Mouse (Mus musculus): Measurements from ENCODE around the gene Trim27. TPM values are rescaled to one million over a fixed set of nuclear protein-coding genes. Genes with fewer than 3 reads are reported as not detected.

The Trim27 gene
- polyA plus RNA-seq, 1 experiment: 30.4 TPM

DNA sequence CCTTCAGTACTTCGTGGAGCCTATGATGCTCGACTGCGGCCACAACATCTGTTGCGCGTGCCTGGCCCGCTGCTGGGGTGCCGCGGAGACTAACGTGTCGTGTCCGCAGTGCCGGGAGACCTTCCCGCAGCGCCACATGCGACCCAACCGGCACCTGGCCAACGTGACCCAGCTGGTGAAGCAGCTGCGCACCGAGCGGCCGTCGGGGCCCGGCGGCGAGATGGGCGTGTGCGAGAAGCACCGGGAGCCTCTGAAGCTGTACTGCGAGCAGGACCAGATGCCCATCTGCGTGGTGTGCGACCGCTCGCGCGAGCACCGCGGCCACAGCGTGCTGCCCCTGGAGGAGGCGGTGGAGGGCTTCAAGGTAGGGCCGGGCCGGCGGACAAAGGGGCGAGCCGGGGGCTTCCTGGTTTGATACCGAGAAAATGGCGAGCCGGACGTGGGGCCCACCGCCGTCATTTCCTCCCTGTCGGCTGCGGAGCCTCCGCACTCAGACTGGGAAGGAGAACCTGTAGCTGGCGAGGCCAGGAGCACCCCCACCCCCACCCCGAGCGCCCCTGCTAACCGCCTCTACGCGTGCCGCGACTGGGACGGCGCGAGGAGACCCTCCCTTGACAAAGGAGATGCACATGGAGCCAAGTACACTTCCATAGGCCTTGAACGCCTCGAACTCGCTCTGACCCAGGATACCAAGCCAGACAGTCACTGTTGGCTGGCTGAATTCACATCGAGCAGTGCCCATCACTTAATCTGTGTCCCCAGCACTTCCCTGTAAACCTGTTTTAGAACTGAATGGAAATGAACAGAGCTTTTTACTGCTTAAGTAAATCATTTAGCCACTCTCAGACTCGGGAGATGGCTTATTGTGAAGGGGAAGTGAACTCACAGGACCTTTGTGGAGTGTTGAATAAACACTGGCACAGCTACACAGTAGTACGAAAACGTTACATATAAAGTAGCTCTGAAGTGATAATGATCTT lies 1.6 kb downstream of the Trim27 start:
- Histone ChIP-seq H3K4me3 (ENCODE audit: insufficient read depth, low read length) (peak overlapping the region; percentile 75), H3K4me1 (ENCODE audit: control insufficient read depth, insufficient read depth, low read length) (peaks cover 1% of the 10 kb centered on the region; the same call in 1 of the 2 replicates), H3K27ac (ENCODE audit: insufficient read depth, low read length) (0 out of 2 replicates have a peak overlapping the region, but pooled peaks have one; percentile 1)
- TF ChIP-seq CTCF (IDR thresholded peaks at IDR 0.05; ENCODE audit: extremely low read depth, insufficient read depth, low read length): no peak
- TF ChIP-seq POLR2A (IDR thresholded peaks at IDR 0.05; ENCODE audit: extremely low read depth, insufficient read depth, low read length): no peak

DNA sequence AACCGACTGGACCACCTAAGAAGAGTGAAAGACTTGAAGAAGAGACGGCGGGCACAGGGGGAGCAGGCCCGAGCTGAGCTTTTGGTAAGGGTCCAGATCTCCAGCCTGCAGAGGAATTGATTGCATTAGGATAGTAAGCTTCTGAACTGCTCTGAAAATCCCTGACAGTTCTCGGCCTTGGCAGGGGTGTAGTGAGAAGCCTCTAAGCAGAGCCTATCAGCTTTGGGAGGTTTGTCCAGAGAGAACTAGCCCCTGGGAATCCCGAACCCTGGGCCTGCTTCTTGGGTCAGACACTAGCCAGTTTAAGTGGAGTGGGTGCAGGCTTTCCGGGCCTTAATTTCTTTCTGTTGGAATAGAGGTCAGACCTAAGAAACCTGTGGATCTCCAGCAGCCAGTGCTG lies 2.8 kb downstream of the Trim27 start:
- H3K27ac ChIP-seq (ENCODE audit: insufficient read depth, low read length): no peak overlapping the region
- H3K4me3 ChIP-seq (ENCODE audit: insufficient read depth, low read length): no peak overlapping the region
- peaks cover 1% of the 10 kb centered on the region; the same call in 1 of the 2 replicates for H3K4me1 ChIP-seq (ENCODE audit: control insufficient read depth, insufficient read depth, low read length)
- TF ChIP-seq POLR2A (IDR thresholded peaks at IDR 0.05; ENCODE audit: extremely low read depth, insufficient read depth, low read length): no peak

DNA sequence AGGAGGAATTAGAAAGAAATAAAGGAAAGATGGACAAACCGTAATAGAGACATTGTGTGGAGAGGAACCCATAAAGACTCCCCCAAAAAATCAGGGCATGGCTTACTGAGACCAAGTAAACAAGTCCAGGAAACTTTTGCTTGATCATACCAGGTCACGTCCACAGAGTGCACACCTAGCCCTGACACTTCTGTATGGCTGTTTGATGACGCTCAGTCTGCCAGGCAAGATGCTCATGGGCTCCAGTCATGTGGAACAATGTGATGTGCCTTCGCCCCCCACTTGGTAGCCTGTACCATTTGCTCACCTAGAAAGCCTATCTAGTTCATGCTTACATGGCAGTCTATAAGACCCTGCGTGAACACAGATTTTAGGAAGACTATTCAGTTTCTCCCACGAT lies 3.8 kb downstream of the Trim27 start:
- no peak for TF ChIP-seq POLR2A (IDR thresholded peaks at IDR 0.05; ENCODE audit: extremely low read depth, insufficient read depth, low read length)
- no peak for TF ChIP-seq CTCF (IDR thresholded peaks at IDR 0.05; ENCODE audit: extremely low read depth, insufficient read depth, low read length)

GRCm38 (mm10) chr13:21183661-21184060 lies 4.4 kb downstream of the Trim27 start:
- no peak overlapping the region for H3K27ac ChIP-seq (ENCODE audit: insufficient read depth, low read length)
- H3K4me1 ChIP-seq (ENCODE audit: control insufficient read depth, insufficient read depth, low read length): peaks cover 1% of the 10 kb centered on the region; the same call in 1 of the 2 replicates
- TF ChIP-seq CTCF (IDR thresholded peaks at IDR 0.05; ENCODE audit: extremely low read depth, insufficient read depth, low read length) (no peak), POLR2A (IDR thresholded peaks at IDR 0.05; ENCODE audit: extremely low read depth, insufficient read depth, low read length) (no peak)
- H3K4me3 ChIP-seq (ENCODE audit: insufficient read depth, low read length): no peak overlapping the region

More for the DNA sequence above, 3.8 kb downstream of the Trim27 start:
- no peak overlapping the region for H3K27ac ChIP-seq (ENCODE audit: insufficient read depth, low read length)
- peaks cover 1% of the 10 kb centered on the region; the same call in 1 of the 2 replicates for H3K4me1 ChIP-seq (ENCODE audit: control insufficient read depth, insufficient read depth, low read length)
- no peak overlapping the region for H3K4me3 ChIP-seq (ENCODE audit: insufficient read depth, low read length)

GRCm38 (mm10) chr13:21185521-21185920 lies 6.3 kb downstream of the Trim27 start:
- no peak overlapping the region for H3K4me3 ChIP-seq (ENCODE audit: insufficient read depth, low read length)
- TF ChIP-seq CTCF (IDR thresholded peaks at IDR 0.05; ENCODE audit: extremely low read depth, insufficient read depth, low read length): no peak
- TF ChIP-seq POLR2A (IDR thresholded peaks at IDR 0.05; ENCODE audit: extremely low read depth, insufficient read depth, low read length): no peak
- H3K4me1 ChIP-seq (ENCODE audit: control insufficient read depth, insufficient read depth, low read length): peaks cover 1% of the 10 kb centered on the region; the same call in 1 of the 2 replicates
- no peak overlapping the region for H3K27ac ChIP-seq (ENCODE audit: insufficient read depth, low read length)

- H3K4me3 ChIP-seq (ENCODE audit: insufficient read depth, low read length): no peak overlapping the region
- H3K27ac ChIP-seq (ENCODE audit: insufficient read depth, low read length): no peak overlapping the region
- no peak for TF ChIP-seq POLR2A (IDR thresholded peaks at IDR 0.05; ENCODE audit: extremely low read depth, insufficient read depth, low read length)
- H3K4me1 ChIP-seq (ENCODE audit: control insufficient read depth, insufficient read depth, low read length): no peaks in the 10 kb centered on the region
Measured at GRCm38 (mm10) chr13:21195406-21196228, 16.4 kb downstream of the Trim27 start.

- no peak overlapping the region for H3K27ac ChIP-seq (ENCODE audit: insufficient read depth, low read length)
- no peak overlapping the region for H3K4me3 ChIP-seq (ENCODE audit: insufficient read depth, low read length)
- H3K4me1 ChIP-seq (ENCODE audit: control insufficient read depth, insufficient read depth, low read length): no peaks in the 10 kb centered on the region; the same call in 1 of the 2 replicates
- TF ChIP-seq POLR2A (IDR thresholded peaks at IDR 0.05; ENCODE audit: extremely low read depth, insufficient read depth, low read length) (no peak), CTCF (IDR thresholded peaks at IDR 0.05; ENCODE audit: extremely low read depth, insufficient read depth, low read length) (no peak)
Measured at GRCm38 (mm10) chr13:21197721-21198120, 18.5 kb downstream of the Trim27 start.

GRCm38 (mm10) chr13:21198313-21198712 lies 19.1 kb downstream of the Trim27 start:
- H3K4me3 ChIP-seq (ENCODE audit: insufficient read depth, low read length): no peak overlapping the region
- no peak overlapping the region for H3K27ac ChIP-seq (ENCODE audit: insufficient read depth, low read length)
- TF ChIP-seq CTCF (IDR thresholded peaks at IDR 0.05; ENCODE audit: extremely low read depth, insufficient read depth, low read length) (no peak), POLR2A (IDR thresholded peaks at IDR 0.05; ENCODE audit: extremely low read depth, insufficient read depth, low read length) (no peak)
- no peaks in the 10 kb centered on the region; the same call in 1 of the 2 replicates for H3K4me1 ChIP-seq (ENCODE audit: control insufficient read depth, insufficient read depth, low read length)
